Mouse (Mus musculus) stomach, embryonic 15.5 days (tissue): ENCODE results near the gene Gm8232. TPM values are rescaled to one million over a fixed set of nuclear protein-coding genes. Genes with fewer than 3 reads are reported as not detected.
"Not testable (repeated sequence)": the region's sequence is repeated elsewhere in the genome, so short reads cannot be mapped to it uniquely, and the experiment has no call there.

Experiments
- ATAC-seq: fragments of 200-750 bp; cut with Nextera tagmentation; 2 replicates; pipeline ENCODE4 v1.8.0; 2017; ENCODE audit warnings: low read depth, moderate number of reproducible peaks, moderate TSS enrichment; ENCODE audit not compliant: insufficient read depth, low FRiP score
- H3K27ac ChIP-seq: fragments of 300-500 bp; sonication (generic); 2 replicates; pipeline ENCODE4 v1.5.1; 2015; ENCODE audit warnings: mild to moderate bottlenecking, inconsistent platforms
- H3K27me3 ChIP-seq: fragments of 300-500 bp; sonication (generic); replicated peaks from 2 replicates; pipeline ENCODE4 v1.6.1; 2015; ENCODE audit warnings: inconsistent platforms
- H3K36me3 ChIP-seq: fragments of 300-500 bp; sonication (generic); 2 replicates; pipeline ENCODE4 v1.6.1; 2015; ENCODE audit warnings: inconsistent platforms
- H3K4me1 ChIP-seq: fragments of 300-500 bp; sonication (generic); 2 replicates; pipeline ENCODE4 v1.6.1; 2015; ENCODE audit warnings: inconsistent platforms
- H3K4me2 ChIP-seq: fragments of 300-500 bp; sonication (generic); 2 replicates; pipeline ENCODE4 v1.6.1; 2015; ENCODE audit warnings: mild to moderate bottlenecking, inconsistent platforms
- H3K4me3 ChIP-seq: fragments of 300-500 bp; sonication (generic); replicated peaks from 2 replicates; pipeline ENCODE4 v1.5.1; 2015; ENCODE audit warnings: inconsistent platforms
- H3K9ac ChIP-seq: fragments of 300-500 bp; sonication (generic); 2 replicates; pipeline ENCODE4 v1.6.1; 2015; ENCODE audit warnings: inconsistent platforms
- H3K9me3 ChIP-seq: fragments of 300-500 bp; sonication (generic); 2 replicates; pipeline ENCODE4 v1.6.1; 2016; ENCODE audit warnings: inconsistent platforms
- WGBS: fragments of 180-500 bp; shearing (Covaris S2); methylation state at CpG from one replicate; pipeline ENCODE4 v1.1.7; 2015; 5-methylcytosine and 5-hydroxymethylcytosine counted together
- polyA plus RNA-seq: library from polyadenylated mRNA; unstranded; fragments of >200 nt; fragmentation: Nextera tagmentation; extraction: Ambion mirVana; gene quantifications from 2 replicates; pipeline ENCODE4 v1.2.1, GENCODE M21; 2015

Gm8232 gene
- not detected in 2 replicates for polyA plus RNA-seq

- not testable (repeated sequence) for H3K27ac ChIP-seq, ATAC-seq, H3K4me3 ChIP-seq, H3K4me1 ChIP-seq, H3K27me3 ChIP-seq, H3K36me3 ChIP-seq, H3K9me3 ChIP-seq, H3K4me2 ChIP-seq, H3K9ac ChIP-seq
- 77% methylated on average over 3 of the region's 3 CpGs for WGBS
Observed at GRCm38 (mm10) chr14:44433335-44433734, at the start of gene Gm8232. TSS of gene Gm8232 (plus strand) at chr14:44433635.

GRCm38 (mm10) chr14:44384233-44384632 lies 49.2 kb upstream of the Gm8232 start:
- not testable (repeated sequence) for H3K36me3 ChIP-seq, H3K27me3 ChIP-seq, H3K4me2 ChIP-seq, H3K9ac ChIP-seq, H3K27ac ChIP-seq, H3K4me1 ChIP-seq, ATAC-seq, H3K9me3 ChIP-seq, H3K4me3 ChIP-seq
- WGBS: 75% methylated on average over 4 of the region's 4 CpGs

- not testable (repeated sequence) for ATAC-seq
- no CpG with 5 or more reads among the region's 2 CpGs for WGBS
Observed at GRCm38 (mm10) chr14:44410588-44410987, 22.8 kb upstream of the Gm8232 start, which contains the start of gene Gm3371. TSS of gene Gm3371 (minus strand) at chr14:44410688.

More at GRCm38 (mm10) chr14:44410588-44410987, 22.8 kb upstream of the Gm8232 start, which contains the start of gene Gm3371:
- H3K36me3 ChIP-seq, H3K9ac ChIP-seq, H3K4me1 ChIP-seq, H3K4me3 ChIP-seq, H3K4me2 ChIP-seq, H3K27me3 ChIP-seq, H3K9me3 ChIP-seq, H3K27ac ChIP-seq: not testable (repeated sequence)

Other genes with a start within 250 kb of the Gm8232 start
- not detected in 2 replicates for gene Gm8212, start 236.0 kb upstream of the Gm8232 start, polyA plus RNA-seq
- gene 4930503E14Rik, start 220.4 kb upstream of the Gm8232 start, polyA plus RNA-seq: not detected in 2 replicates
- not detected in 2 replicates for gene Gm8220, start 148.1 kb upstream of the Gm8232 start, polyA plus RNA-seq
- not detected in 2 replicates for gene Gm5930, start 95.1 kb upstream of the Gm8232 start, polyA plus RNA-seq
- not detected in 2 replicates for gene Gm8229, start 68.3 kb upstream of the Gm8232 start, polyA plus RNA-seq
- not detected in 2 replicates for gene Gm3371, start 22.9 kb upstream of the Gm8232 start, polyA plus RNA-seq
- gene BC061237, start 58.8 kb downstream of the Gm8232 start, polyA plus RNA-seq: not detected in 2 replicates
- not detected in 2 replicates for gene Gm17093, start 84.6 kb downstream of the Gm8232 start, polyA plus RNA-seq
- not detected in 2 replicates for gene Gm8247, start 149.5 kb downstream of the Gm8232 start, polyA plus RNA-seq
- not detected in 2 replicates for gene Gm5624, start 194.3 kb downstream of the Gm8232 start, polyA plus RNA-seq